Mouse (Mus musculus): ENCODE results near the gene Mpeg1.

Gene Mpeg1

DNA sequence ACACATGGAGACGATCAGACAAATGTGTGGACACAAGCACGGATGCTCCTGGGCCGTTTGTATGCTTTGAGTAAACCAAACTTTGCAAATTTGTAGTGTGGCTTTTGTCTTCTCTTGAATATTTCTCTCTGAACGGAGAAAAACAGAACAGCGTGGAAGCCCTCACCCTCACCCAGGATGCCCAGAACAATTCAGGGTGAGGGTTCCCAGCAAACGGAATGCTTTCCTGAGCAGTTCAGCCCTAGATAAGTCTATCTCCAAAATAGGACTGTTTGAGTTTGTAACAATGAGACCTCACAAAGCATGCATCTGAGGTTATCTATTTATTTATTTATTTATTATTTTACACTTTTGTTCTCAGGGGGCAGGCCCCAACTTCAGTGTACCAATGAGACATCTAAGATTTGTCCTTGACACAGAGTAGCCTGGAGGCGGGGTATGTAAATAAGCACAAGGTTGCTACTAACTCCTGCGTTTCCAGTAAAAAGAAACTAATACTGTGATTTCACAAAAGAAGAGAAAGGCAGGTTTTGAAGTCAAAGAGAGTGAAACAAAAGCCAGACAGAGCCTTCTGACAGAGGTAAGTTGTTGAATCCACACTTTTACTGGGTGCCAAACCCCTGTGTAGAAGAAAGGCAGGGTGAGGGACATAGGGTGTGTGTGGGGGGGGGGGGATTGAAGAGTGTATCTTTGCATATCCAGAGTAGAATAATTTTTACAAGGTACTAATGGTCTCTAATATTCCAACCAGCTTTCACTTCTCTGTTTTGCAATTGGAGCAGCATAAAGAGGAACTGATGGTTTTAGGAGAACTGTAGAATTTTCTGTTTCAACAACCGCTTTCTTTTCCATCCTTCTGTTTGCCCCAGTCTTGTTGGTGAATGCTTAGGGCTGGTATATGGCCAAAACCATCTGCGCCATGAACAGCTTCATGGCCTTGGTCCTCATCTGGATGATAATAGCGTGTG, at the start of gene Mpeg1:
Gene Mpeg1, plus strand, starts transcription at position 498 of the 968 bp plus-strand sequence.
- no peak for DNase-seq

DNA sequence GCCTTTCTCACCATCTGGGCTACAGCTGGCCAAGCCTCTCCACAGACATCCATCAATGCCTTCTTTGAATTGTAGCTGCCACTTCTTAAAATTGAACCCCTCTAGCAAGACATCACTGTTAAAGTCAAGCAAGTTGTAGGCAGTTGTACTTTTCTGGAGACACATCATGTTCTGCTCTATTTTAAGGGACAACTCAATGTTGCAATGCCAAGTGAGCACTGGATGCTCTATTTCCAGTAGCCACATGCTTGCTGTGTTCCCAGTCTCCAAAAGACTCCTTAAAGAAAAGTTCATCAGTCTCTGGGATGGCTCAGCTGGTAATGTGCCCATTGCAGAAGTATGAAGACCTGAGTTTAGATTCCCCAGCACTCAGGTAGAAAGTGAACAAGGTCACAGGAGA, 46.8 kb upstream of the Mpeg1 start:
- no peak for DNase-seq

DNA sequence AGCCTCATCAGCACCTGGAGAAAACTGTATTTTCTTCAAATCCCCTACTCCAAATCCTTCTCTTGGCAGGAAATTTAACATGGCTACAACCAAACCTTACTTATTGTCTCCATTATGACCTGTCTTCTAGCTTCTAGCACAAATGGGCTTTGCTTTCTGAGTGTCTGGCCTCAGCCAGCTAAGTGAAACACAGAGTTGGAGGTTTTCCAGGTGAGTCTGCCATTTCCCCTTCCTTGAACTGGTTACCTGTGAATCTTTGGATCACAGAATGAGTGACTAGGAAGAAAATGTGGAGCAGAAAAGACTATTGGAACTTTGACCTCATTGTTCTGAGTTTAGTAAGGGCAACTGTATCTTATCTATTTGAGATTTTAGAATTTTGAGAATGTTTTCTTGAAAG, 43.2 kb upstream of the Mpeg1 start, which contains the start of gene Olfr1441:
Gene Olfr1441, plus strand, starts transcription at position 73 of the 400 bp plus-strand sequence.
- DNase-seq: no peak

DNA sequence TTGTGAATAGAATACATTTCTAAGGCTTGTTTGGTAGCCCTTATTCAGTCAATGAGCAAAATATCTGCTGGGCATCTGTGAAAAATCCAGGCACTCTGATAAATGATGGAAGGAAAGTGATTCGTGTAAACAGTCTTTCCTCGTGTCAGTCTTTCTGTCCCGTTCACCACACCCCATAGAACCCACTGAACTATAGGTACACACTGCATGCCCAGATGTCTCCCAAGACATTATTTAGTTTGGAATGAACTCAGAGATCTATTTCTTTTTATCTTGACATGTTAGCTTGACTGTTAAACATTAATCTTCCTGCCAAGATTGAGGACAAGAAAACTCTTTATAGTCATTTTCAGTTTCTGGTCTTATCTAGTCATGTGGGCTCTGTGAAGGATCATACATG, 42.3 kb upstream of the Mpeg1 start:
- no peak for DNase-seq

DNA sequence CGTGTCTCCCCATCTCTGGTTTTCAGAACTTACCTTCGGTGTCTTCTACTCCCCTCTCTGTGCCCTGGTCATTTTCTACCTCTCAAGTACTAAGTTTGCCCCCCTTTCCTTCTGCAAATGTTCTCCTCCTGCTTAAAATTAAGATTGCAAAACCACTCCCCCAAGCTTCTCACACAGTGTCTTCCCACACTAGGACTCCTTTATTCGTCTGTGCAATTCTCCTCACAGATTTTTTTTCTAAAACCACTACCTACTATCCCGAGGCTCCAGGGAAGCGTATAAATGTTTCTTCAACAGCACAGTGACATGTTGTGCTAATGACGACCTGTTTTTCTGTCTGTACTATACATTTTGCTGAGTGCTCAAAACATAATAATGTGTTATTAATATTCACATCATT, 40.0 kb upstream of the Mpeg1 start:
- no peak for DNase-seq

DNA sequence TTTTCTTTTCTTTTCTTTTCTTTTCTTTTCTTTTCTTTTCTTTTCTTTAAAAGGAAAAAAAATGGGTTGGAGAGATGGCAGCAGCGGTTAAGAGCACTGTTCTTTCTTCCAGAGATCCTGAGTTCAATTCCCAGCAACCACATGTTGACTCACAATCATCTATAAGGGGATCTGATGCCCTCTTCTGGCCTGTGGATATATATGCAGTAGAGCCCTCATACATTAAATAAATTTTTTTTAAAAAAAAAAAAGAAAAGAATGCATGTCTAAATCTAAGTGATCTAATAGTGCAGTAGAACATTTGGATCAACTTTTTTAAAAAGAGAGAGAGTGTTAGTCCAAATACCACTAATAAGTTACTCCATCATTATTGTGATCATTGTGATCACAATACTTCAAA, 38.9 kb upstream of the Mpeg1 start:
- DNase-seq: no peak

DNA sequence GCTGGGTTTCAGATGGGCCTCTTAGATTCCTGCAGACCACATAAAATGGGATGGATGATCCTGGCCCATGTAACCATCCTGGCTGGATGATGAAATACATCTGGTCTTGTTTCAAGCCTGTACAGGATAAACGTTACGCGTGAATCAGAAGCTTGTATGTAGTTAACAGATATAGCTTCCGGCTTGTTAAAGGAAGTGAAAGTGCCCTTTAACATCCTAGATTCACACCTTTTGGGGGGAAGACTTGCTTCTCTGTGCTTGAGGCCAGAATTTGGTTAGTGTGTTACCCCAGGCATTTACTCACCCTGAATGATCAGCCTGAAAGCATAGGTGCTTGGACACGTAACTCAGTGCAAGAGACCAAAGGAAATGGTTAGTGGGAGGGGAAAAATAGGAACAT, 33.5 kb upstream of the Mpeg1 start:
- no peak for DNase-seq

DNA sequence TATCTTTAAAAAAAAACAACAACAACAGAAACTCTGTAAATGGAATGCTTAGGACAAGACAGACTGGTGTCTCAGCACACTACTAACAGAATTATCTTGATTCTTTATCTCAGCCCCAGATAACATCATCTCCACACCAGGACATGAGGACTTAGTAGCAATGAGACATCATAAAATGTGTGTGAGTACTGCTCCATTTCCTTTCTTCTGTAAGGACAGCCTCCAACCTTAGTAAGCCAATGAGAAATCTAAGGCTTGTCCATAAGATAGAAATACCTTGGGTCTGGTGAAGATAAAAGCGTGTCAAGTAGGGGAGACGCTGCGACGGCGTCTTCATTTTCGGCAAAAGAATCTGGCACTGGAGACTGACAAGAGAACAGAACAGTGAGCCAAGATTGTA, 33.0 kb upstream of the Mpeg1 start, which contains the start of gene Pfpl:
Gene Pfpl, plus strand, starts transcription at position 301 of the 400 bp plus-strand sequence.
- no peak for DNase-seq

DNA sequence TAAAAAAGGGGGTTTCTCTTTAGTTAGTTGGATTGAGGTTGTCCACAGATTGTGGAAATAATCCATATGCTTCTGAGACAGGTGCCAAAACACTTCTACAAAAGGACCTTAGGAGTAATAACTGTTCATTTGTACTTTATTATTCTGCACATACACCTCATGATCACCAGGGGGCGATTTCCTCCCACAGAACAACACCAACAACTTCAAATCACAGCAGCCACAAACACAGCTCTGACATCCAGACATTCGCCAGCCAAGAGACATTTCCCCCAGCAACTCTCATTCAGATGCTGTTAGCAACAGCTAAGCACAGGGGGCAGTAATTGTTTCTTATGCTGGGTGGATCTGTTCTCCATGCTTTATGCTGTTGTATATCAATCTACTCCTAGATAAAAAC, 27.5 kb upstream of the Mpeg1 start:
- DNase-seq: no peak

DNA sequence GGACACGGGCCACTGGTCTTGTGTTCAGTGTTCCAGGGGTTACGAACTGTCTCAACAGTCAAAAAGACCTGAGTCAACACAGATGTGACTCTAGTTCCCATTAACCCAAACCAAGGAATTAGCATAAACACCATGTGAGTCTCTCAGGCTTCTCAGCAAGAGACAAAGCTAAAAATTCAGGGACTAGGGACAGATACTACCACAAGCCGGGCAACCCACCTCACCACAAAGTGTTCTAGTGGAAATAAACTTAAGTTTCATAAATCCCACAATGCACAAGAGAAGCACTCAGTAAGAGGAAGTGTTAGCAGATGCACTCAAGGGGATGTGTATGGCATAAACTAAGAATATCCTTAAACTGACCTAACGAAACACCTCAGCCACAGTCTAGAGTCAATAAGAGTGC, 25.6 kb upstream of the Mpeg1 start:
- no peak for DNase-seq

DNA sequence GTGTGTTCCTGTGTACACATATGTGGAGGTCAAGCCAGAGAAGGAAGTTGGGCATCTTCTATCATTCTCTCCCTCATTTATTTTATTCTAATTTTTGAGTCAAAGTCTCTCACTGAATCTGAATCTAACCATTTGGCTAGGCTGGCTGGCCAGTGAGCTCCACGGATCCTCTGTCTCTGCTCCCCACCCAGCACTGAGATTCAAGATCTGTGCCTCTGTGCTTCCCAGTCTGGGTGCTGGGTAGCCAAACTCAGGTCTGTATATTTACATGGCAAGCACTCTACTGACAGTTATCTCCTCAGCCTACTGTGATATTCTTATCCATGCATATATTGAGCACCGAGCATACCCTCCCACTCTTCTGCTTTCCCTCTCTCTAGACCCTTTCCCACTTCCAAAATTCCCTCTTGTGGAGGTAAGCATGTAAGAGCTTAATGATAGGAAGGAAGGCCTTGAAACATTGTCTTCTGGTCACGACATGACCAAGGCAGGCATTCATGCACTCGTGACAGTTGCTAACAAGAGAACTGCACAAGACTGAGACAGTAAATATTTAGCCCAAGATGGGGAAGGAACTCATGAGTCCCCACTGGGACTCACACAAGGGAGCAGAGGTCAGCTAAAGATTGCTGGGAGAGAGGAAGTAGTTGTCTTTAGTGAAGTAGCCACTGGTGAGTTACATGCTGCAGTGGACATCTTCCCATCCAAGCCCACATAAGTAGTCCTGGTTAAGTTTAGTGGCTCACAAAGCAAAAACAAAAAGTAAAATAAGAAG, 24.6 kb upstream of the Mpeg1 start:
- DNase-seq: no peak

DNA sequence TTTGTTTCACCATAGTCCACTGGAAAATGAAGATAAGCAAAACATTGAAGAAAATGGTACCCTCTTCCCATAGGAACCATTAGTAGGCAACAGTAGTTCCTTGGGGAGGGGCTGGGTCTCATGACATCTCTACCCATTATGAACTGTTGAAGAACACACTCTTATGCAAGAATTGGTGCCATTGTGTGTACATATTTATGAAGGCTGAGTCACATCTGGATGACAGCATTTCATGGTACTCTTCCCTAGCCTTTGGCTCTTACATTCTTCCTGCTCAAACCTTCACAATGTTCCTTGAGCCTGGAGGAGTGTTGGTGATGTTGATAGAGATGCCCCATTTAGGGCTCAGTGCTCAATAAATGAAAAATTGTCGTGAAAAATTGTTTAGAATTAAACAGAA, 21.0 kb upstream of the Mpeg1 start:
- DNase-seq: no peak

DNA sequence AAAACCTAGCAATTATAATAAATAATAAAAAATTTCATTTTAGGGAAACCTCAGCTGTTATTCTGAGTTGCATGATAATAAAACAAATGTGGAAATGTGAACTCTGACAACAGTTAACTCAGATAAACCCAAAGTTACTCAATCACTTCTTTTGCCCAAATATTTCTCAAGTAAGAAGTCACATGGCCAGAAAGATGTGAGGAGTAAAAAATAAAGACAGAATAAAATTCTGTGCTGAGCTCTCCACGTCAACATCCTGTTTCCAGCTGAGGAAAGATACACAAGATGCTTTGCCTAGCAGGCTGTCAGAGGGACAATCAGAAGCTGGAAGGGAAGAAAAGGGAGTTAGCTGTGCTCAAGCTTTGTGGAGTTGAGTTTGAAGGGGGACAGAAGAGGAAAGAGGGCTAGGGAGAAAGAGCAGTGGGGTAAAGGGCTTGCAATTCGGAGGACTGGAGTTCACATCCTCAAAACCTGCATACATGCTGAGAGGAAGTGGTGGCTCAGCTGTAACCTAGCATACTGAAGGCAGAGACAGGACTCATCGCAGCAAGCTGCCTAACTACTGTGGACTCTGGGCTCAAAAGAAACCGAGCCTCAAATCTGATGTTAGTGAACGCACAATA, 20.4 kb upstream of the Mpeg1 start:
- DNase-seq: no peak

DNA sequence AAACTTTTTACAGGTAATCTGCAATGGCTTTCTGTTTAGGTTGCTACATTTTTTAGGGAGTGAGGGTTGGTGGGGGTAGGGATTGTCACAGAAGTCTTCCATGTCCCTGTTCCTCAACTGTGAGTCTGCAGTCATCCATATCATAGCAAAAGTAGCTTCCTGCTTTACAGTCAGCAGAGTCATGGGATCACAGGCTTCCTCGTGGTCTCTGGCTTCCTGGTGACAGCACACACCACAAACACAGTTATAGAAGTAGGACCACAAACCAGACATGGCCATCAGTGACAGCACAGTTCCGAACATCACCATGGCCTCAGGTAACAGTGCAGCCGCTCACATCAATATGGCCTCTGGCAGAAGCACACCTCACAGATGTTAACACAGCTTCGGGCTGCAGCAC, 18.0 kb upstream of the Mpeg1 start:
- no peak for DNase-seq

DNA sequence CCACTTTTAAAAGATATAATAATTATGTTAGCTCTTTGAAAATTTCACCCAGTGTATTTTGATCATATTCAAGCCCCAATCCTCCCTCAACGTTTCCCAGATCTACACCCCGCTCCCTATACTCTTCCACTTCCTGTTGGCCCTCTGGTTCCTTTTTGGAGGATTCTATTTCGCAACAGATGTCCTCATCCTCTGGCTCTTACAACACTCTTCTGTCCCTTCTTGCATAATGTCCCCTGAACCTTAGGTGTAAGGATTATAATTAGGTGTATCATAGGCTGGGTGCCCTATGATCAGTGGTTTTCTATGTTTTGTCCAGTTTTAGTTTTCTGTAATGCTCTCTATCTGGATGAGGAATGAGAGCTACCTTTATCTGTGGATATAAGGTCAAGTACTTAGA, 15.6 kb upstream of the Mpeg1 start:
- DNase-seq: no peak

DNA sequence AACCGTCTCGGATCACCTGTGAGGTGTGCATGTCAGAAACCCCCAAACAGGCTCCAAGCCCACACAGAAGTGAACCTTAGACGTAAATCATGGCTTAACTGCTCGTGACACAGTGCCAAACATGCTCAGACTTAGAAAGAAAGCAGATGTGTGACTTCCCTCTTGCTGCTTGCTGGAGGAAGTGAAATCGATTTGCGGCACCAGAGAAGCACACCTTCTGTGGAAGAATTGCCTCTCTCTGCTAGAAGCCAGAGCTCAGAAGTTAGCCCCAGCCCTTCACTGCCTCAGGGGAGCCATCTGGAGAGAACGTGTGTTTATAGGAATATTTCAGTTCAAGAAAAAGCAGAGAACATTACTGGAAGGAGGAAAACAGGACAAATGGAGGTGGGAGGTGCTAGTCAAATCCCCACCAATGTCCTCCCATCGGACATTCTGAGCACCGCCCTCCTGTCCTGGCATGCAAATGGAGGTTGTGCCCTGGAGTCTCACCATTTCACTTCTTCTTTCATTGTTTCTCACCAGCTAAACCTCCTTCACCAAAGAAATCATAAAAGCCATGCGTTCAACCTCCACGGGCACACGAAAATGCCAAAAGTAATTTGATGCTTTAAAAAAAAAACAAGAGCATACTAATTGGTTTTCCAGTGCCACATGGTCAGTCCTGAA, 3.0 kb upstream of the Mpeg1 start:
- no peak for DNase-seq

DNA sequence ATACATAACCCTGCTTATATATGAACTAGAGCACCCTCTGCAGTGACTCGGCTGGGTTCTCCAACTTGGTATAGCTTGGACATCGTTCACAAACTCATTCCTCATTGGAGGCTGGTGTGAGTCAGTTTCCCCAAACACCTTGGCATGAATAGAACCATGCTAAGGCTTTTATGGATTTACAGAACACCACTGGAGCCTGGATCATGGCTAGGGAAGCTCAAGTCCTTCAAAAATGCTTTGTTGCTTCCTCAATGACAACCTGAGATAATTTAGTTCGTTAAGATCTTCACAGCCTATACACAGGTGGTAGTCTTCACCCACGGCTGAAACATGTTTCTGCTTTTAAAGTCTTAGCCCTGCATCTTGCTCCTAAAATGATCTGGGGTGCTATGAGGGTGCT, 1.1 kb upstream of the Mpeg1 start:
- DNase-seq: no peak

DNA sequence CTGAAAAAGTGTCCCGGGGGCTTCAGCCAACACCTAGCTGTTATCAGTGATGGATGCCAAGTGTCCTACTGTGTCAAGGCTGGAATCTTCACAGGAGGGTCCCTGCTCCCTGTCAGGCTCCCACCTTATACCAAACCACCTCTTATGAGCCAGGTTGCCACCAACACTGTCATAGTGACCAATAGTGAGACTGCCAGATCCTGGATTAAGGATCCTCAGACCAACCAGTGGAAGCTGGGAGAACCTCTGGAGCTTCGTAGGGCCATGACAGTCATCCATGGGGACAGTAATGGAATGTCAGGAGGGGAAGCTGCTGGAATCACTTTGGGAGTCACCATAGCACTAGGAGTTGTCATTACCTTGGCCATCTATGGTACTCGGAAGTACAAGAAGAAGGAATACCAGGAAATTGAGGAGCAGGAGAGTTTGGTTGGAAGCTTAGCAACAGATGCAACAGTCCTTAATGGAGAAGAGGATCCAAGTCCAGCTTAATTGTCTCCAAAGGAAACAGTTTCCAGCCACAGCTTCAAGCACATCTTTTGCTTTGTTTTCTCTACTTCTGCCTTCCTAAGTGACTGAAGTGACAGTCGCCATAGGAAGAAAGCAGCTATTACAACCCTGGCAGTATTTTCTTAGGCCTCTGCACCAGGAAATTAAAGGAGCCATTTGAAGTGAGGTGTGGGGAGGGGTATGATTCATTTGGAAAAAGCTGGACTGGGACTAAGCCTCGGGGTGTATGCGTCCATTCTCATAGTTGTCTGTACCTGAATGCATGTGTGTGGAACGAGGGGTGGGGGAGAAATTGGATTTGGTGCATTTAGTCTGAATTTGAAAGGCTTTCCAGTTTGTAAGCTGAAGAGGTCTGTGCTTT, 2.5 kb downstream of the Mpeg1 start:
- no peak for DNase-seq

DNA sequence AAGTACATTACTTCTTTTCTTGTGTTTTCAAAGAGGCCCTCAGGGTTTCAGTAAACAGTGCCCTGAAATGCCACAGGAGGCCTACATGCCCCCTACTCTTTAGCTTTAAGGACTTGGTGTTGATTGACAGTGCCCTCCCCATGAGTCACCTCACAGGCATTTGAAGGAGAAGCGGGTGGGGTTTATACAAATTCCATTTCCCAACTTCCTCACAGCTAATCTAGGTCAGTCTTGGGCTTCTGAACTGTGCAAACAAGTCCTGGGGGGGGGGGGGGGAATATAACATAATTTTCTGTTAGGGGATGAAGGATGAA, 3.1 kb downstream of the Mpeg1 start:
- DNase-seq: no peak

DNA sequence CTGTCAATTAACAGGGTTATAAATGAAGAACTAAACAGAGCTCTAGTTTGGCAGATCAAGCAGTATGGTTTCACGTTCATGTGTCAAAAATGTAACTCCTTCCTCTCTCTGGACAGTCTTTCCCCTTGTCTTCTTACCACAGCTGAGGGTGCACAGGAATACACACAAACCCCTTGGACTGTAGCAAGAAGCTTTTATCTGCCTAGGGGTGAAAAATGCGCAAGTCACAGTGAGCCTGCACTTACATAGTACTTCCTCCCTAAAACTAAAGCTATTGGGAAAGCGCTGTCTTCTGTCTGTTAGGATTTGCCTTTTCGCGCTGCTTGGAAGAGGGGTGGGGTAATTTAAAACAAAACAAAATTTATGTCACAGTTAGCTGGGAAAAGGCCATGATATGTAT, 3.5 kb downstream of the Mpeg1 start:
- DNase-seq: no peak

DNA sequence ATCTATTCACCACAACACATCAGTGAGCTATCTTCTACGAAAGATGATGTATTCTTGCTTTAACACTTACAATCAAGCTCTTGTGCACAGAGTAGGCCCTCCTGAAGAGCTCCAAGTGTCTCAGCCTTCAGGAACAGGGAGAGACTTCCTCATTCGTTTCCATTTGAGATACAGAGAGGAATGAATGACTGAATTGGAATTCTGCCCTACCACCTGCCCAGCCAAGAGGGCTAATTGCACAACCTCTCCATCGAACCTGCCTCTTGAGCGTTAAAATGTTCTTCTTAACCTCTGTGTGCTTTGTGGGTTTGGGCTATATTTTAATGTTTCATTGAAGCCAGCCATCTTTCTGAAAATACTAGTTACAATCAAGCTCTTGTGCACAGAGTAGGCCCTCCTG, 4.1 kb downstream of the Mpeg1 start:
- DNase-seq: no peak

DNA sequence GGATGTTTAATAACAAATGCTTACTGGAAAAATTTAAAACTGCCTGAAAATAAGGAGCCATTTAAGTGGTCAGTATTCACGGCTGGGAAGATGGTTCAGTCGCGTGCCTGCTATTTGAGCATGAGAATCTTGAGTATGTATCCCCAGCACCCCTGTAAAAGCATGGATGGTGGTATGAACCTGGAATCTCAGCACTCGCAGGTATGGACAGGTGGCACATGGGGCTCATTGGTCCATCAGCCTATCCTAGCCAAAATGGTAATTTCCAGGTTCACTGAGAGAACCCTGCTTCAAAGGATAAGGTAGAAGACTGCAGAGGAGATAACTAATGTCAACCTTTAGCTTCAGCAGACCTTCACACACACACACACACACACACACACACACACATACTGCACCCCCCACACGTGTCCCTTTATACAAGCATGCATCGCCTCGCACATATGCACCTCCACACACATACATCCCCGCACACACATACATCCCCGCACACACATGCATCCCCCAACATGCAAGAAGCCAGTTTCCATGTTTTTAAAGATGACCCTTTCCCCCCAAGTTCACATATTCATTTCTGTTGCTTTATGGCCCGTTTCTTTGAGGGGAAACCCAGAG, 5.1 kb downstream of the Mpeg1 start:
- DNase-seq: no peak

Data from thymus, postnatal 4 days (tissue).